Mouse (Mus musculus): ENCODE results near the gene Gm21190.
"Not testable (repeated sequence)": the region's sequence is repeated elsewhere in the genome, so short reads cannot be mapped to it uniquely, and the experiment has no call there.

DNA sequence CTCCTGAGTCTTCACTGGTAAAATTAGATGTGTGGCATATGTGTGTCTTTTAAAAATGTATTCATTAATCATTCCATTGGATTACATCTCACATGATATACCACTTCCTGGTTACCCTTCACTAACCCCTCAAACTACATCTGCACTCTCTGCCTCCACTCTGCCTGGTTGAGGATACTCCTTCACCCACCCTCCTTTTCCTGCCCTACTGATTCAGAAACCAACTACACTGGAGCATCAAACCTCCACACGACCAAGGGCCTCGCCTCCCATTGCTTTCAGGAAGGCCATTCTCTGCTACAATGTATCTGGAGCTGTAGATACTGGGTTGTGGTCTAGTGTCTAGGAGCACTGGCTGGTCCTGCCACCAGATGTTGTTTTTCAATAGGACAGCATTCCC lies 46.2 kb downstream of the Gm21190 start:
- TF ChIP-seq MAX (IDR thresholded peaks at IDR 0.05; ENCODE audit: low read length); EP300 (IDR thresholded peaks at IDR 0.05; ENCODE audit: low read depth in 1 of 2, low read length in 2 of 2); GATA1 (IDR thresholded peaks at IDR 0.05; ENCODE audit: low read depth, low read length); POLR2A (IDR thresholded peaks at IDR 0.05; ENCODE audit: control insufficient read depth in 1 of 2, insufficient read depth in 1 of 2, low read depth in 1 of 2, low read length in 2 of 2, poor library complexity in 1 of 2): not testable (repeated sequence)
